Mouse (Mus musculus) ES-E14 (cell line): ENCODE data around the gene Cercam.

ENCODE experiments used
- ZC3H11A ChIP-seq: IDR thresholded peaks from 2 replicates; pipeline ENCODE4 v1.6.1; 2012; ENCODE audit warnings: low read depth, mild to moderate bottlenecking, inconsistent platforms, low read length, borderline replicate concordance
- ZNF384 ChIP-seq: IDR thresholded peaks from 2 replicates; pipeline ENCODE4 v1.6.1; 2012; ENCODE audit warnings: low read depth, low read length, inconsistent platforms

DNA sequence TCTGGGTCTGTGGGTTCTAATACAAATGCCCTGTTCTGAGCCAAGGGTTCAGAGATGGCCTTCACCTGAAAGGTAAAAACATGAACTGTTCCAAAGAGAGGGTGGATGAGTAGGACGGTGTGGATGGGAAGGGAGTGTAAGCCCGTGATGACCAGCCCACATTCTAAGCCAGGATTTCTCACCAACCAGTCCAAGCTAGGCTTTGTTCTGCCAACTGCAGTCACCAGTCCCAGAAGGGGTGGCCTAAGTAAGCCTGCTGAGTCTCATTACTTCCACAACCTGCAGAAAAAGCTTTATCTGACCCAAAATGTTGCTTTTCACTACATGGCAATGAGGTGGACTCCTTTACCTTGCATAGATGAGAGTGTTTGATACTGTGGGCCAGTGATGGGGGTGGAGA, 24.8 kb upstream of the Cercam start:
- TF ChIP-seq ZC3H11A (no peak), ZNF384 (no peak)
